Mouse (Mus musculus) MEL (cell line): ENCODE measurements around the gene Zkscan3. TPM values are rescaled to one million over a fixed set of nuclear protein-coding genes. Genes with fewer than 3 reads are reported as not detected.

Experiments used
- polyA plus RNA-seq, 2 experiments: library from polyadenylated mRNA; stranded (reverse) in 1 of 2; unstranded in 1 of 2; fragments of >175 nt in 1 of 2; fragments of >200 nt in 1 of 2; gene quantifications; 2 replicates each; pipeline versions ENCODE4 v1.2.1 to v1.2.4; 2012; ENCODE audit warnings: low replicate concordance in 2 of 2, low read depth in 1 of 2; ENCODE audit not compliant: insufficient read length in 2 of 2, insufficient read depth in 1 of 2, missing spikeins in 1 of 2
- total RNA-seq: library from RNA; depleted of rRNA; stranded (reverse); fragments of 300-350 nt; gene quantifications from 2 replicates; pipeline ENCODE4 v1.2.3, GENCODE M21; 2012; rRNA removed

Gene Zkscan3
- total and polyA plus RNA-seq, 3 experiments = 17.1 to 17.8 TPM; not detected in 1

Other genes starting within 250 kb of the Zkscan3 start
- gene Trim27, start 223.3 kb downstream of the Zkscan3 start, total RNA-seq = 257 and 258 TPM in 2 replicates
- gene Trim27, start 223.3 kb downstream of the Zkscan3 start, polyA plus RNA-seq = 100 to 1,000 TPM; 311 to 339 TPM
- gene Gpx5, start 110.0 kb downstream of the Zkscan3 start, total RNA-seq = not detected in 2 replicates
- gene Gpx5, start 110.0 kb downstream of the Zkscan3 start, polyA plus RNA-seq = not detected
- not detected in 2 replicates for gene Gpx6, start 90.6 kb downstream of the Zkscan3 start, total RNA-seq
- gene Gpx6, start 90.6 kb downstream of the Zkscan3 start, polyA plus RNA-seq = not detected
- gene Olfr1367, start 55.8 kb downstream of the Zkscan3 start, total RNA-seq = not detected in 2 replicates
- not detected for gene Olfr1367, start 55.8 kb downstream of the Zkscan3 start, polyA plus RNA-seq
- gene Zscan12, start 39.9 kb downstream of the Zkscan3 start, total RNA-seq = 9.7 and 11.1 TPM in 2 replicates
- gene Zscan12, start 39.9 kb downstream of the Zkscan3 start, polyA plus RNA-seq = 1 to 10 TPM in 1 of 2 experiments, not detected in 1; 6.8 TPM
- gene Pgbd1, start 38.3 kb upstream of the Zkscan3 start, total RNA-seq = 0.26 and 0.35 TPM in 2 replicates
- under 1 TPM in 1 of 2 experiments, not detected in 1; 0.25 TPM for gene Pgbd1, start 38.3 kb upstream of the Zkscan3 start, polyA plus RNA-seq
- 7.4 and 7.7 TPM in 2 replicates for gene Zscan26, start 51.0 kb upstream of the Zkscan3 start, total RNA-seq
- 1 to 10 TPM in 1 of 2 experiments, not detected in 1; 8.0 TPM for gene Zscan26, start 51.0 kb upstream of the Zkscan3 start, polyA plus RNA-seq
- gene Nkapl, start 65.8 kb upstream of the Zkscan3 start, total RNA-seq = 0.12 TPM in 1 of 2 replicates, not detected in the other
- gene Nkapl, start 65.8 kb upstream of the Zkscan3 start, polyA plus RNA-seq = under 1 TPM in 1 of 2 experiments, not detected in 1; 0.17 TPM
- not detected in 2 replicates for gene Zkscan4, start 76.2 kb upstream of the Zkscan3 start, total RNA-seq
- gene Zkscan4, start 76.2 kb upstream of the Zkscan3 start, polyA plus RNA-seq = not detected
- gene Gm10065, start 76.7 kb upstream of the Zkscan3 start, total RNA-seq = not detected in 2 replicates
- gene Gm10065, start 76.7 kb upstream of the Zkscan3 start, polyA plus RNA-seq = not detected
- gene AK157302, start 92.5 kb upstream of the Zkscan3 start, total RNA-seq = 0.50 TPM in 1 of 2 replicates, not detected in the other
- under 1 TPM in 1 of 2 experiments, not detected in 1; 0.10 TPM for gene AK157302, start 92.5 kb upstream of the Zkscan3 start, polyA plus RNA-seq
- gene Gm11273, start 98.7 kb upstream of the Zkscan3 start, total RNA-seq = 16.4 and 32.5 TPM in 2 replicates
- gene Gm11273, start 98.7 kb upstream of the Zkscan3 start, polyA plus RNA-seq = 100 to 1,000 TPM in 1 of 2 experiments, not detected in 1; 306 TPM
- gene Zkscan8, start 128.4 kb upstream of the Zkscan3 start, total RNA-seq = 3.2 and 3.9 TPM in 2 replicates
- 1 to 10 TPM in 1 of 2 experiments, not detected in 1; 3.4 TPM for gene Zkscan8, start 128.4 kb upstream of the Zkscan3 start, polyA plus RNA-seq
- gene Olfr1366, start 140.1 kb upstream of the Zkscan3 start, total RNA-seq = not detected in 2 replicates
- under 1 TPM in 1 of 2 experiments, not detected in 1; 0.04 TPM for gene Olfr1366, start 140.1 kb upstream of the Zkscan3 start, polyA plus RNA-seq
- gene Olfr1535, start 157.1 kb upstream of the Zkscan3 start, total RNA-seq = not detected in 2 replicates
- not detected for gene Olfr1535, start 157.1 kb upstream of the Zkscan3 start, polyA plus RNA-seq
- gene Olfr1364, start 179.0 kb upstream of the Zkscan3 start, total RNA-seq = not detected in 2 replicates
- not detected for gene Olfr1364, start 179.0 kb upstream of the Zkscan3 start, polyA plus RNA-seq
- not detected in 2 replicates for gene Olfr1362, start 211.3 kb upstream of the Zkscan3 start, total RNA-seq
- not detected for gene Olfr1362, start 211.3 kb upstream of the Zkscan3 start, polyA plus RNA-seq
- gene Olfr11, start 239.8 kb upstream of the Zkscan3 start, total RNA-seq = 0.10 and 0.12 TPM in 2 replicates
- gene Olfr11, start 239.8 kb upstream of the Zkscan3 start, polyA plus RNA-seq = under 1 TPM in 1 of 2 experiments, not detected in 1; 0.19 TPM